Mouse (Mus musculus): ENCODE measurements around the gene Slc35e3. TPM values are rescaled to one million over a fixed set of nuclear protein-coding genes. Genes with fewer than 3 reads are reported as not detected.
"Not testable (repeated sequence)": the region's sequence is repeated elsewhere in the genome, so short reads cannot be mapped to it uniquely, and the experiment has no call there.

Slc35e3 gene
- total RNA-seq, 1 experiment from 2014 or later: 10.3 TPM

GRCm38 (mm10) chr10:117742618-117743017, 3.5 kb downstream of the Slc35e3 start:
- ATAC-seq (replicated peaks in 1 of 2; ENCODE audit: insufficient read depth in 1 of 2, low FRiP score in 2 of 2, low TSS enrichment in 1 of 2, low read depth in 1 of 2, poor library complexity in 2 of 2, severe bottlenecking in 2 of 2): no peak

- ATAC-seq (replicated peaks in 1 of 2; ENCODE audit: insufficient read depth in 1 of 2, low FRiP score in 2 of 2, low TSS enrichment in 1 of 2, low read depth in 1 of 2, poor library complexity in 2 of 2, severe bottlenecking in 2 of 2): no peak
These were observed 4.3 kb downstream of the Slc35e3 start for GRCm38 (mm10) chr10:117741698-117742475.

- no peak for ATAC-seq (replicated peaks in 1 of 2; ENCODE audit: insufficient read depth in 1 of 2, low FRiP score in 2 of 2, low TSS enrichment in 1 of 2, low read depth in 1 of 2, poor library complexity in 2 of 2, severe bottlenecking in 2 of 2)
These were observed 5.2 kb downstream of the Slc35e3 start for GRCm38 (mm10) chr10:117740921-117741320.

GRCm38 (mm10) chr10:117740171-117740570, 6.0 kb downstream of the Slc35e3 start:
- no peak for ATAC-seq (replicated peaks in 1 of 2; ENCODE audit: insufficient read depth in 1 of 2, low FRiP score in 2 of 2, low TSS enrichment in 1 of 2, low read depth in 1 of 2, poor library complexity in 2 of 2, severe bottlenecking in 2 of 2)

GRCm38 (mm10) chr10:117739648-117739948, 6.6 kb downstream of the Slc35e3 start:
- no peak for ATAC-seq (replicated peaks in 1 of 2; ENCODE audit: insufficient read depth in 1 of 2, low FRiP score in 2 of 2, low TSS enrichment in 1 of 2, low read depth in 1 of 2, poor library complexity in 2 of 2, severe bottlenecking in 2 of 2)

GRCm38 (mm10) chr10:117738928-117739647, 7.1 kb downstream of the Slc35e3 start:
- ATAC-seq (replicated peaks in 1 of 2; ENCODE audit: insufficient read depth in 1 of 2, low FRiP score in 2 of 2, low TSS enrichment in 1 of 2, low read depth in 1 of 2, poor library complexity in 2 of 2, severe bottlenecking in 2 of 2): 0 out of 4 replicates have a peak, but pooled peaks of 1 of the 2 experiments have one; percentile 15

- no peak; a peak in 1 of 4 replicates for ATAC-seq (replicated peaks in 1 of 2; ENCODE audit: insufficient read depth in 1 of 2, low FRiP score in 2 of 2, low TSS enrichment in 1 of 2, low read depth in 1 of 2, poor library complexity in 2 of 2, severe bottlenecking in 2 of 2)
These were observed 7.8 kb downstream of the Slc35e3 start for GRCm38 (mm10) chr10:117738140-117738921.

- ATAC-seq (replicated peaks in 1 of 2; ENCODE audit: insufficient read depth in 1 of 2, low FRiP score in 2 of 2, low TSS enrichment in 1 of 2, low read depth in 1 of 2, poor library complexity in 2 of 2, severe bottlenecking in 2 of 2): not testable (repeated sequence)
These were observed 8.7 kb downstream of the Slc35e3 start for GRCm38 (mm10) chr10:117737498-117737897.

GRCm38 (mm10) chr10:117737075-117737474, 9.1 kb downstream of the Slc35e3 start:
- no peak for ATAC-seq (replicated peaks in 1 of 2; ENCODE audit: insufficient read depth in 1 of 2, low FRiP score in 2 of 2, low TSS enrichment in 1 of 2, low read depth in 1 of 2, poor library complexity in 2 of 2, severe bottlenecking in 2 of 2)

- ATAC-seq (replicated peaks in 1 of 2; ENCODE audit: insufficient read depth in 1 of 2, low FRiP score in 2 of 2, low TSS enrichment in 1 of 2, low read depth in 1 of 2, poor library complexity in 2 of 2, severe bottlenecking in 2 of 2): no peak
These were observed 9.6 kb downstream of the Slc35e3 start for GRCm38 (mm10) chr10:117736573-117736972.

- ATAC-seq (replicated peaks in 1 of 2; ENCODE audit: insufficient read depth in 1 of 2, low FRiP score in 2 of 2, low TSS enrichment in 1 of 2, low read depth in 1 of 2, poor library complexity in 2 of 2, severe bottlenecking in 2 of 2): not testable (repeated sequence)
These were observed 10.8 kb downstream of the Slc35e3 start for GRCm38 (mm10) chr10:117735396-117735795.

- not testable (repeated sequence) for ATAC-seq (replicated peaks in 1 of 2; ENCODE audit: insufficient read depth in 1 of 2, low FRiP score in 2 of 2, low TSS enrichment in 1 of 2, low read depth in 1 of 2, poor library complexity in 2 of 2, severe bottlenecking in 2 of 2)
These were observed 11.9 kb downstream of the Slc35e3 start for GRCm38 (mm10) chr10:117734104-117734852.

GRCm38 (mm10) chr10:117733626-117734025, 12.5 kb downstream of the Slc35e3 start:
- ATAC-seq (replicated peaks in 1 of 2; ENCODE audit: insufficient read depth in 1 of 2, low FRiP score in 2 of 2, low TSS enrichment in 1 of 2, low read depth in 1 of 2, poor library complexity in 2 of 2, severe bottlenecking in 2 of 2): not testable (repeated sequence)

- ATAC-seq (replicated peaks in 1 of 2; ENCODE audit: insufficient read depth in 1 of 2, low FRiP score in 2 of 2, low TSS enrichment in 1 of 2, low read depth in 1 of 2, poor library complexity in 2 of 2, severe bottlenecking in 2 of 2): no peak
These were observed 13.1 kb downstream of the Slc35e3 start for GRCm38 (mm10) chr10:117732962-117733592.

- ATAC-seq (replicated peaks in 1 of 2; ENCODE audit: insufficient read depth in 1 of 2, low FRiP score in 2 of 2, low TSS enrichment in 1 of 2, low read depth in 1 of 2, poor library complexity in 2 of 2, severe bottlenecking in 2 of 2): peak in 1 of 2 experiments; percentile 52; a peak in 2 of 4 replicates
These were observed 14.0 kb downstream of the Slc35e3 start for GRCm38 (mm10) chr10:117732184-117732583.

- peak; percentile 82 to 85 for ATAC-seq (replicated peaks in 1 of 2; ENCODE audit: insufficient read depth in 1 of 2, low FRiP score in 2 of 2, low TSS enrichment in 1 of 2, low read depth in 1 of 2, poor library complexity in 2 of 2, severe bottlenecking in 2 of 2)
These were observed 14.7 kb downstream of the Slc35e3 start for GRCm38 (mm10) chr10:117731244-117732101.

Measured in hematopoietic stem cell, adult 5-6 weeks (primary cell).